Mouse (Mus musculus) cerebellum, adult 2 months (tissue): Measurements from ENCODE around the gene Gm21885.

Source experiments
- CTCF ChIP-seq: fragments of 200-500 bp; IDR thresholded peaks from 2 replicates; pipeline ENCODE4 v1.5.1; 2011; ENCODE audit warnings: low read depth, mild to moderate bottlenecking, control low read depth, low read length, moderate library complexity, borderline replicate concordance; ENCODE audit not compliant: insufficient read depth
- POLR2A ChIP-seq: fragments of 200-500 bp; IDR thresholded peaks from 2 replicates; pipeline ENCODE4 v1.6.1; 2011; ENCODE audit warnings: low read length, control low read depth, borderline replicate concordance; ENCODE audit not compliant: insufficient read depth

GRCm38 (mm10) chr11:94329270-94329891, 47.7 kb downstream of the Gm21885 start:
- TF ChIP-seq CTCF (peak; percentile 68; the same call in 1 of the 2 replicates), POLR2A (no peak)
